Mouse (Mus musculus): ENCODE data around the gene Trim66.

The Trim66 gene

GRCm38 (mm10) chr7:109524442-109524744 lies 16.5 kb upstream of the Trim66 start:
- in situ Hi-C loops (cut with MboI; ENCODE audit: unreplicated experiment in 2 of 2), result loop anchor here (25.0 kb wide), 2 partner anchors 538 to 1513 kb away; partner anchors contain the start of genes Ctr9 (in 2 of the 2) and Zfp143 (in 1 of the 2)

DNA sequence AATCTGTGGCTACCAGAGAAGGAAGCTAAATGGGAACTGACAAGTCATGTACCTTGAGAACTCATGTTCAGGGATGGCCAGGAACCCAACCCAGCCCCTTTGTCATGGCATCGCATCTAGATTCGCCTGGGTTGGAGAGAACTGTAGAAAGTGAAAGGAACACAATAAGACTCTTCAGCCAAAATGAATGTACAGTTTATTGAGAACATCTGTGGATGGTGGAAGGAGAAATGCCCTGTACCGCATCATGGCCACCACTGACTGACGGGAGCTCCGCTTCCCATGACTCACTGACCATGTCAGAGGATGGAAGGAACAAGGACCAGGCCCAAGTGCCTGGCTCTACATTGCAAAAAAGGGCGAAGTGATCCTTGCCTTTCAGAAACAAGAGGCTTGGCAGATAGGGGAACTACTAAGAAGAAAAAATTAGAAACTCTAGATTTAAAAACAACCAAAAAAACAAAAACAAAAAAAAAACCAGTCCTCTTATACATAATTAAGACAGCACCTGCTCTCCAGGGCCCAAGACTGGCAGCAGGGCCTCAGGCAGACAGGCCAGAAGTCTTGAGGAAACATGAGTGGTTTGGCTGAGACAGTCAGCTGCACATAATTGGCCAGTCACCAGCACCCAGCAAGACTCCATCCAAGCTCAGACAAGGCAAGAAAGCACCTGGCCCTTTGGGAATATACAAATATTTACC lies 16.0 kb upstream of the Trim66 start:
- in situ Hi-C loops (cut with MboI; ENCODE audit: unreplicated experiment in 2 of 2), result loop anchor here (25.0 kb wide), 2 partner anchors 538 to 1513 kb away; partner anchors contain the start of genes Ctr9 (in 2 of the 2) and Zfp143 (in 1 of the 2)

- in situ Hi-C loops (cut with MboI; ENCODE audit: unreplicated experiment in 2 of 2), result loop anchor here (25.0 kb wide), 2 partner anchors 539 to 1514 kb away; partner anchors contain the start of genes Ctr9 (in 2 of the 2) and Zfp143 (in 1 of the 2)
Measured at GRCm38 (mm10) chr7:109523304-109523703, 15.4 kb upstream of the Trim66 start.

DNA sequence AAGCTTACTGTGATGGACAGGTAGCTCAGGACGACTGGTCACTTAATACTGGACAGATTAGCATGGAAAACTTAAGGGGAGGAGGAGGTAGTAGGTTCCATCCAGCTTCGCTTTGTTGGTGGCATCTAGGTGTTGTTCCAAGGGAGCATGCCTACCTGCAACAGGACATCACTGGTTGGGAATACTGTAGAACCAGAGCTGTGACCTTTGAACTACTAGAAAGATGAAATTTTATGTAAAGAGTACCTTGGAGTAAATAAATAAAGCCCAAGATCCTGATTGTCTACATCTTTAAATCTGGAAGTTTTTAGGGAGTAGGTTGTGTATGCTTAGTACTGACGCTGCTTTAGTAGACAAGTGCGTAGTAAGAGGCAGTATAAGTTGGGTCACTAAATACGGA lies 14.2 kb upstream of the Trim66 start:
- in situ Hi-C loops (cut with MboI; ENCODE audit: unreplicated experiment in 2 of 2), result loop anchor here (25.0 kb wide), 2 partner anchors 540 to 1515 kb away; partner anchors contain the start of genes Ctr9 (in 2 of the 2) and Zfp143 (in 1 of the 2)

DNA sequence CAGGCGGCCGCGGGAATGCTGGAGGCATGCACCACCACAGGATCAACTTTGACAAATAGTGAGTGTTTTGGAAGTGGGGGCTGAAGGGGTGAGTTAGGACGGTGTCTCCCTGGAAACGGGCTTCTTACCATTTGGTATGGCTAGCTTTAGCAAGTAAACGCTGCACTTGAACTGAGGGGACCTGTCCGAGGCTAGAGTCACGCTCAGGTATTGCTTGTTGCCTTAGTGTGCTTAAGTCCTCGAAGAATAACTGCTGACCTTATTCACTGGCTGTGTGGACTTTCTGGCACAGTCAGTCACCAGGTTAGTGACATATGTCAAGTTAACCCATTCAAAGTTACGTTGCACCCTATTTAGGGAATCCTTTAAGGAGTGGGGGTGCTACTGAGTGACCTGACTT lies 12.0 kb upstream of the Trim66 start:
- in situ Hi-C loops (cut with MboI; ENCODE audit: unreplicated experiment in 2 of 2), result loop anchor here (5.0 to 25.0 kb wide), 5 partner anchors 542 to 1517 kb away; partner anchors contain the start of genes Ctr9 (in 2 of the 2), Eif3f (in 2 of the 2), Nlrp10 (in 2 of the 2) and Zfp143 (in 1 of the 2)

GRCm38 (mm10) chr7:109518838-109519696 lies 11.1 kb upstream of the Trim66 start, which contains the start of gene Rpl27a:
Gene Rpl27a, plus strand, starts transcription at chr7:109519147.
- in situ Hi-C loops (cut with MboI; ENCODE audit: unreplicated experiment in 2 of 2), result loop anchor here (5.0 to 25.0 kb wide), 5 partner anchors 543 to 1518 kb away; partner anchors contain the start of genes Ctr9 (in 2 of the 2), Eif3f (in 2 of the 2), Nlrp10 (in 2 of the 2) and Zfp143 (in 1 of the 2)

DNA sequence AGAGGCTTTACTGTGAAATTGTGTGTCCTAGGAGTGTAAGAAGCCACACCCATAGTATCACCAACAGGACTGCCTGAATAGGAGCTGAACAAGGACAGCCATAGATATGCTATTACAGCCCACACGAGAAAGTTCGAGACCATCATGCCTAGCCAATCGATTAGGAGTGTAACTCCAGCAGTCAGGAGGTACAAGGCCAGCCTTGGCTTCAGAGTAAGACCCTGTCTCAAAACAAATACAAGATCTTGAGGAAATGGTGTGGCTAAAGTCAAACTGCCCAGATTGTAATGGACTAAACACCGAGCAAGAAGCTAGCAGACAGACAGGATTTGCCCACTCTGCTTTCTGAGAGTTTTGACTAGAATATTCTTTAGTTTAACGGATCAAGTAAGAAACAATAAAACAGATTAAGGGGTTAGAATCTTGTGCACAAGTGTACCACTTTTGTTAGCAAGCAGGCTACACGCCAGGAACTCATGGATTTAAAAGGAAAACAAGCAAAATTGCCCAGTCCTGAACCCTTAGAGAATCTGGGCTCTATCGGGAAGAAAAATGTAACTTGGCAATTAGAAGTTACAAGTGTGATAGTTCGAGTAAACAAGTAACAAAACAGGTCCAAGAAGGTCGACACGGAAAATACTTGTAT lies 10.2 kb upstream of the Trim66 start:
- in situ Hi-C loops (cut with MboI; ENCODE audit: unreplicated experiment in 2 of 2), result loop anchor here (5.0 to 25.0 kb wide), 5 partner anchors 544 to 1519 kb away; partner anchors contain the start of genes Ctr9 (in 2 of the 2), Eif3f (in 2 of the 2), Nlrp10 (in 2 of the 2) and Zfp143 (in 1 of the 2)

GRCm38 (mm10) chr7:109516500-109516899 lies 8.6 kb upstream of the Trim66 start:
- in situ Hi-C loops (cut with MboI; ENCODE audit: unreplicated experiment in 2 of 2), result loop anchor here (5.0 to 25.0 kb wide), 5 partner anchors 546 to 1521 kb away; partner anchors contain the start of genes Ctr9 (in 2 of the 2), Eif3f (in 2 of the 2), Nlrp10 (in 2 of the 2) and Zfp143 (in 1 of the 2)

- in situ Hi-C loops (cut with MboI; ENCODE audit: unreplicated experiment in 2 of 2), result loop anchor here (10.0 to 25.0 kb wide), 4 partner anchors 550 to 1525 kb away; partner anchors contain the start of genes Ctr9 (in 2 of the 2), Eif3f (in 1 of the 2), Nlrp10 (in 1 of the 2) and Zfp143 (in 1 of the 2)
Measured at GRCm38 (mm10) chr7:109511838-109512237, 3.9 kb upstream of the Trim66 start.

GRCm38 (mm10) chr7:109510799-109511198 lies 2.9 kb upstream of the Trim66 start:
- in situ Hi-C loops (cut with MboI; ENCODE audit: unreplicated experiment in 2 of 2), result loop anchor here (10.0 to 25.0 kb wide), 4 partner anchors 552 to 1527 kb away; partner anchors contain the start of genes Ctr9 (in 2 of the 2), Eif3f (in 1 of the 2), Nlrp10 (in 1 of the 2) and Zfp143 (in 1 of the 2)

GRCm38 (mm10) chr7:109507572-109507971 lies 362 bp downstream of the Trim66 start:
- in situ Hi-C loops (cut with MboI; ENCODE audit: unreplicated experiment in 2 of 2), result loop anchor here (25.0 kb wide), 2 partner anchors 555 to 1530 kb away; partner anchors contain the start of genes Ctr9 (in 2 of the 2) and Zfp143 (in 1 of the 2)

DNA sequence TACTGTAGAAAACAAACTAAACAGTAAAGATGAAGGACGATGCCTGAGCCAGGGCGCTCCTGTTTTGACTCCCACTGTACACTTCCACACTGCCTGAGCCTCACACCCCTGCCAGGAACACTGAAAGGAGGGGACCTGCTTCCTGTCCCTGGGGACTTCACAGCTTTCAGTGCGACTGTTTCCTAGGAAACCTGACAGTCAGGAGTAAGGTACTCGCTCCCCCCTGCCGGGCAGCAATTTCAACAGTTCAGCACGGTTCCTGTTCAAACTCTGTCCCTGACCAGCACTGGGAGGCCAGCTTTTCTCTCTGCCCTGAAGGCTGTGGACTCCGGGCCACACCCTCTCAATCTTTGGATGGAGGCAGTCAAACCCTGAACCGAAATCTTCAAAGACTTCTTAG lies 815 bp downstream of the Trim66 start:
- in situ Hi-C loops (cut with MboI; ENCODE audit: unreplicated experiment in 2 of 2), result loop anchor here (25.0 kb wide), 2 partner anchors 555 to 1530 kb away; partner anchors contain the start of genes Ctr9 (in 2 of the 2) and Zfp143 (in 1 of the 2)

DNA sequence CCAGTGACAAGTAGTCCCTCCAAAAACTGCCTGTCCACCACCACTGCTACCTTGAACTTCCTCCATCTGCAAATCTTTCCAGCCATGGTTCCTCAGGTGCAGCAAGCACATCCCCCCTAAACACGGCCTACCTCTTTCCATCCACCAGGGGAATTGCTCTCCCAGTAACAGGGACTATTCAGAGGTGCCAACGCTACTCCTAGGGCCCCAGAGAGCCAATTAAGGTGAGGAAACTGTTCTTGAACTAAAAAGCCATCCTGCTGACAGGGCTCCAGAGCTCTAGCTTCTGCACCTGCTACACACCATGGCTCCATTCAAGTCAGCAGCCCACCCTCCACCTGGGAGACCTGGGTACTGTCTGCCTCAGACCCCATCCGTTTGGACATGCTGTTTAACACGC lies 10.4 kb downstream of the Trim66 start:
- in situ Hi-C loops (cut with MboI; ENCODE audit: unreplicated experiment in 2 of 2), result no loop called here

- in situ Hi-C loops (cut with MboI; ENCODE audit: unreplicated experiment in 2 of 2), result no loop called here
Measured at GRCm38 (mm10) chr7:109493319-109494316, 14.3 kb downstream of the Trim66 start.

DNA sequence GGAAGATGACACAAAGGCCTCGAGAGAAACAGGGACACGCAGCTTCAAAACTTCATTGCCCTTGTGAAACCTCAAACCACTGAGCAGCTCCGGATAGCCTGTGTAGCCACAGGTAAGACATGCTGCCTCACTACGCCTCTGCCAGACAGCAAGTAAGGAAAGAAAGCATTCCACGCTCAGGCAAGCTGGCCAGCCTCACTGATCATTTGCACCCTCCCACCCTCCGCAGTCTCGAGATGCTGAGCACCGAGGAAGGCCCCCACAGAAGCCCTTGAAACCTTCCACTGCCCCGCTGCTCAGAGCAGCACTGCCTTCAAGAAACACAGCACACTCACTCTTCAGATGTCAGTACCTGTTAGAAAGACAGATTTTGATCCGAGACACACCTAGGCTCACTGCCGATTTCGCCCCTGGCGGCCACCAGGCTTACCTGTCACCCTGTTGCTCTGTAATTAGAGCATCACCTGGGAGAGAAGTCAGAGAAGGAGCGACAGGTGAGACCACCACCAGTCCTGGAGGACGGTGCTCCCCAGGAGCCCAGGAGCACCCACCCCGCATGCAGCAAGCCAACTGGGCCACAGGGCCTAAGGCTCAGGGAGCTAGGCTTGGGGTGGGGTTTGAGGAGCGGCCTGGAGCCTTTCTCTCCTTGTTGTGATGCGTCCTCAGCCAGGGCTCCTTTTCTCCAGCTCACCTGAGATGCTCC lies 15.2 kb downstream of the Trim66 start:
- in situ Hi-C loops (cut with MboI; ENCODE audit: unreplicated experiment in 2 of 2), result no loop called here

- in situ Hi-C loops (cut with MboI; ENCODE audit: unreplicated experiment in 2 of 2), result no loop called here
Measured at GRCm38 (mm10) chr7:109484221-109484620, 23.7 kb downstream of the Trim66 start.

DNA sequence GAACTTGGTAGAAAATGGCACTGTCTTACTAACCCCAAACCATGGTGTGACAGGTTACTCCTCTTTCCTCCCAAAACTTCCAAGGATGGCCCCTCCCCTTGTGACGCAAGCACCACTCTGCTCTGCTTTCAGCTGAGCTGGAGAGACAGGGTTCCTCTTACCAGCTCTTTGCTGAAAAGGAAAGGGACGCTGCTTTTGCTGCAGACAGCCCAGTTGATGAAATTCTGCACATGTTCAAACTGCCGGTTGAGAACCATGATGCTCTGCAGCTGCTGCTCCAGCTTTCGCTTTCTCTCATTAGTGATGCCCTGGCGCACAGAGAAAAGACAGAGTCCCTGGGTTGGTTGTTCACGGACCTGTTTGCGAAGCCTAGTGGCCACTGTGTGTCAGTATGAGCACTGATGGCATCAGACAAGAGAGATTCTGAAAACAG lies 27.2 kb downstream of the Trim66 start:
- in situ Hi-C loops (cut with MboI; ENCODE audit: unreplicated experiment in 2 of 2), result no loop called here

- in situ Hi-C loops (cut with MboI; ENCODE audit: unreplicated experiment in 2 of 2), result no loop called here
Measured at GRCm38 (mm10) chr7:109477926-109478325, 30.0 kb downstream of the Trim66 start.

Measured in v-Abl transformed pro-B cells (cell line).